Mouse (Mus musculus): ENCODE data around the gene Suox.
"Not testable (repeated sequence)": the region's sequence is repeated elsewhere in the genome, so short reads cannot be mapped to it uniquely, and the experiment has no call there.

The Suox gene

GRCm38 (mm10) chr10:128673763-128674468, at the start of gene Suox:
Gene Suox, minus strand, starts transcription at chr10:128674073.
- peak; percentile 87 to 91 for DNase-seq

GRCm38 (mm10) chr10:128715559-128716537, 42.0 kb upstream of the Suox start:
- no peak for DNase-seq

DNA sequence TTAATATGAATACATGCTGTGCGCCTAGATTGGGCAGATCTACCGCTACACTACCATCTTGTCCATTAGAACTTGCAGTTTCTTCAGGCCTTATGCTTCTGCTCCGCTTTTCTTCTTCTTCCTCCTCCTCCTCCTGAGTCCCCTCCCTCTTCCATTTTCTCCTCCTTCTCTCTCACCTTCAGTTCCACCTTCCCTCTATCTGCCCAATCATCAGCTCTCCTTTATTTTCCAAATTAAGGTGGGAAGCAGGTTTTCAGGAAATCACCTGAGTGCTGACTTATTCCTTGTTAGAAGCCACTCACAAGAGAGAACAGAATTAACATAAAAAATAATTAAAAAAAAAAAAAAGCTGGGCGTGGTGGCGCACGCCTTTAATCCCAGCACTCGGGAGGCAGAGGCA, 37.4 kb upstream of the Suox start:
- not testable (repeated sequence) for DNase-seq

- peak in 1 of 2 experiments; percentile 11 for DNase-seq
Observed at GRCm38 (mm10) chr10:128705317-128705693, 31.4 kb upstream of the Suox start.

DNA sequence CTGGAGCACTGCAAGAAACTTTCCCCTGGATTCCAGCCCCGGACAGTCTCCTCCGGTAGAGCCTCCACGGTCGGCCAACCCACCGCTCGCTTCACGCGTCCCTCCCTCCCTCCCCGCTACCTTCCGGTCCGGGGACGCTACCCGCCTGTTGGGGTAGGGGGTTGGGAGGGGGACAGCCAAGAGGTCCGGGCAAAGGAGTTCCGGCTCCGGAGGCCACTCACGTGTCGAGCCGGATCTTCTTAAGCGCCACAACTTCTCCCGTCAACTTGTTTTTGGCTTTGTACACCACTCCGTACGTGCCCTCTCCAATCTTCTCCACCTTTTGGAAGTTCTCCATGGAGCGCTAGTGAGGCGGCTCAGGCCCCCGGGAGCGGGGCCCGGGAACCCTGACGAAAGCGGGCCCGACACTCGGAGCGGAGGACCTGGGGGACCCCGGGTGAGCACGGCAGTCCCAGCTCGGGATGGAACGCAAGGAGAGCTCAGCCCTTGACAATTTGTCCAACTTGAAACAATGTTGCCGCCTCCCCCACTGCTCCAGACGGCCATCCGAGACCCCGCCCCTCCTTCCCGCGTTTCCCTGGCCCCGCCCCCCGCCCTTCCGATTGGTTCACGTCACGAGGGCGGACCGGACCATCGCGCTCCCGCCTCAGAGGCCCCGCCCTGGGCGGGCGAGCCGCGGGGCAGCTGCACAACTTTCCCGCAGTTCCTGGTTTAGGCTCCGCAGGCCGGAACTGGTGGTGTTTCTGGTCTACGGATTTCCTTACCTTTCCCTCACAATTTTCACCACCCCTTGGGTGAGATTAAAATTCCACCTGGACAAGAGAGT, 30.8 kb upstream of the Suox start, which contains the start of gene Cdk2:
Cdk2 (minus strand) TSS at position 541 of the 826 bp plus-strand sequence.
- DNase-seq: peak; percentile 86 to 95

GRCm38 (mm10) chr10:128703895-128704294, 30.0 kb upstream of the Suox start, which contains the start of gene Pmel:
Gene Pmel, plus strand, starts transcription at chr10:128704195.
- DNase-seq: no peak

DNA sequence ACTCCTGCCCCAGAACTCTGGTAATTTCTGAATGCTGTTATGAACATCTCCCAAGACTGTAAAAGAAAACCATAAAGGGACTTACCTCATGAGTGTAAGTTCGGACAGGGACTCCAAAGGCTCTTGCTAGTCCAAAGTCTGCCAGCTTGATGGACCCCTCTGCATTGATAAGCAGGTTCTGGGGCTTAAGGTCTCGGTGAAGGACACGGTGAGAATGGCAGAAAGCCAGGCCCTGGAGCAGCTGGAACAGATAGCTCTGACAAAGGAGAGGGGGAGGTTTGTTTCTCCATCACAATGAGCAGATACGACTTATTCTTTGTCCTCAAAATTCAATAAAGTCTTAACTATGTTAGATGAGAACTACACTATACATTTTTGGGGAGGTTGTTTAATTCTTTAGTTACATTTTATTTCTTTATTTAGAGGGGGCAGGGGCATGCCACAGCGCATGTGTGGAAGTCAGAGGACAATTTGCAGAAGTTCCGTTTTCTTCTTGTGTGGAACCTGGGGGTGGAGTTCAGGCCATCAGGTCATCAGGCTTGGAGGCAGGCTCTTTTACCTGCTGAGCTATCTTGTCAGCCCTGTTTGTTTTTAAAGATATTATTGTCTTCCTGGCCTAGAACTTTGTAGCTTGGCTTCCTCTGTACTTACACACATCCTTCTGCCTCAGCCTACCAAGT, 28.6 kb upstream of the Suox start:
- DNase-seq: no peak

DNA sequence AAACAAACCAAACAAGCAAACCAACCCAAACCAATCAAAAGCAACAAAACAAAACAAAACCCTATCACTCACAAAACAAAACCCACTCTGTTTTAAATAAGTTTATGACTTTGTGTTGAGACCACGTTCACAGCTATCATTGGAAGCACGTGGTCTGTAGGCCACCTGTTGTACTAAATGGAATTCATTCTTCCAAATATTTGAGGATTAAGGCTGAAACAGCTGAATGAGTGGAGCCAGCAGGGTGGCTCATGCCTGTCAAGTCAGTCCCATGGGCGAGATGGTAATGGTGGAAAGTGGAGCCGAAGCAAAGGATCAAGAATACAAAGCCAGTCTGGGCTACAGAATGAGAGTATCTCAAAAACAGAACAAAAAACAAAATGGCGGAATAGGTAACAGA, 26.8 kb upstream of the Suox start:
- no peak for DNase-seq

GRCm38 (mm10) chr10:128699611-128700010, 25.7 kb upstream of the Suox start:
- DNase-seq: no peak

DNA sequence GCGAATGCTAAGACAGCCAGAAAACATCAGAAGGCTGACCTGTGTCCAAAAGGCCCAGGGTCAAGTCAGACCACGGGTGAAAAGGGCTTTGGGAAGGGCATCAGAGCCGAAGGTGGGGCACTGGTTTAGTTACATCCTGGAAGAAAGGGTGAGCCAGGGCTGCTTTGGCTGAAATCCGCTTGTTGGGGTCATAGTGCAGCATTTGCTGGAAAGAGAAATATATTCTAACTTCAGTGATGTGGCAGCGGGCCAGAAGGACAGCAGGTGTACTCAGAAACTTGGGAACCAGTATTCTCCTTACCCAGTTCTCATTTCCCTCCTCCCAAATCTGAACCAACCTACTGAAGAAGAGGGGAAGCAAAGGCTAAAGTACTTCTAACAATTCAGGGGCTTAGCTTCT, 25.1 kb upstream of the Suox start:
- no peak for DNase-seq

DNA sequence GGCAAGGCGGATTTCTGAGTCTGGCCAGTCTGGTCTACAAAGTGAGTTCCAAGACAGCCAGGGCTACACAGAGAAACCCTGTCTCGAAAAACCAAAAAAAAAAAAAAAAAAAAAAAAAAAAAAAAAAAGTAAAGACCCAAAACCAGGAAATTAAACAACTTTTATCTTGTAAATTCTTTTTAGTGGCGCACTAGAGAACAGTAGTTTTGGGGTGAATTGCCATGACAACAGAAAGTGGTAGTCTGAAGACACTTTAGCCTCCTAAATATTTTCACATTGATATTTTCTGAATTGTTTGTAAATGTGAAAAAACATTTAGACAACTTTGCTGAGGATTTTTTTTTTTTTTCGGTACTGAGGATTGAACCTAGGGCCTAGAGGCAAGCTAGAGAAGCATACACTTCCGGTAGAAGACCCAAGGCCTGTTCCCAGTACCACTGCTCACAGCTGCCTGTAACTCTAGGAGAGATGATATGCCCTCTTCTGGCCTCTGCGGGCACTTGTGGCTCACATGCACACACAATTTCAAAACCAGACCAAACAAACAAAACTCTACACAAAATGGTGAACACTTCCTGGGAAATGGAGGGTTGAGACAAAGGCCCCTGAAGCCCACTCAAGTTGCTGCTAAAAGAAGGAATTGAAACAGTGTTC, 23.3 kb upstream of the Suox start:
- no peak for DNase-seq

DNA sequence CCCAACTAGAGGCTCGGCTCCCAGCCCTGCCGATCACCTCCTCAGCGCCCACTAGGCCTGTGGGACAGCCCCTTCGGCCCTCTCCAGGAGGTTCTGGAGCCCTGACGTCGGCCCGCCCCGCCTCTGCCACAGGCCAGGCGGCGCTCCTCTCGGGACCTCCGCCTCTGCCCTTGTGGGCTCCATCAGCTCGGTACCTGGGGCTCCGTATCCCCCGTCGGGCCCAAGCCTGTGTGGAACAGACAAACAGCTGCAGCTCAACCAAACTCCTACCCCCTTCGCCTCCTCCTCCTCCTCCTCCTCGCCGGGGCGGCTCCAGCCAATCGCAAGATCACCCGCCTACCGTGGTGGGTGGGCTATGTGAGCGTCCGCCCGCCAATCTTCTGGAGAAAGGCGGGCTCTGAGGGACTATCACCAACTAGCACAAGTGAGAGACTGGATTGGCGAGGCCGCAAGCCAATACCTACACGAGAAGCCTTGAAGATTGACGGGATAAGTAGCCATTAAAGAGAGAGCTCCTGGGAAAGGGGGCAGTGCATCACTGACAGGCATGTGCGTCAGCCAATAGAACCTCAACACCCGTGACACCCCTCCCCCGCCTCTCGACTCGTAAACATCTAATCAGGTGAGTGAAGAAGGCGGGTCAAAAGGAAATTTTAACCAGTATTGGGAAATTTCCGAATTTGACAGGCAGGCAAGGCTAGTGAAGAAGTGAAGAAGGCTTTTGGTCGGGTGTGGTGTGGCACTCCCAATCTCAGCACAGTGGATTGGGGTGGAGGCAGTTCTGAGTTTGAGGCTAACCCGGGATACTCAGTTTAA, 22.3 kb upstream of the Suox start, which contains the start of gene Rab5b:
Rab5b (minus strand) TSS at position 273 of the 816 bp plus-strand sequence.
- DNase-seq: peak; percentile 96 to 99

- no peak for DNase-seq
Observed at GRCm38 (mm10) chr10:128695411-128695991, 21.6 kb upstream of the Suox start.

GRCm38 (mm10) chr10:128674469-128675008, 666 bp upstream of the Suox start:
- DNase-seq: peak in 1 of 2 experiments; percentile 29

DNA sequence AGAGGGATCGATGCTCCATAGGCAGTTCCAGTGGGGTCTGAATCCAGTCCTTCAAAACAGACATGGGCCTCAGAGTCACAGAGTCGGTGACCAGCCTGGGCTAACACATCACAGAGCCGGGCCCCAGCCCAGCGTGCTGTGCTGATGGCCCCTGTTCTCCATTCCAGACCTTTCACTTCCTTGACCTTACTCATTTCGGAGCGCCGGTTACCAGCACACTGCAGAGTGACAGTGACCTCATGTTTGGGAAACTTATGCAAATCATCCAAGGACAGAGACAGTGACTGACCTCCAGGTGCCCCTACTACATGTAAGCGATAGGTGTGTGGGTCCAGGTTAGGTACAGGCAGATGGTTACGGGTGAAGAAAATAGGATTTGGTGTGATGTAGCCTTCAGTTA, 2.7 kb downstream of the Suox start:
- DNase-seq: no peak

DNA sequence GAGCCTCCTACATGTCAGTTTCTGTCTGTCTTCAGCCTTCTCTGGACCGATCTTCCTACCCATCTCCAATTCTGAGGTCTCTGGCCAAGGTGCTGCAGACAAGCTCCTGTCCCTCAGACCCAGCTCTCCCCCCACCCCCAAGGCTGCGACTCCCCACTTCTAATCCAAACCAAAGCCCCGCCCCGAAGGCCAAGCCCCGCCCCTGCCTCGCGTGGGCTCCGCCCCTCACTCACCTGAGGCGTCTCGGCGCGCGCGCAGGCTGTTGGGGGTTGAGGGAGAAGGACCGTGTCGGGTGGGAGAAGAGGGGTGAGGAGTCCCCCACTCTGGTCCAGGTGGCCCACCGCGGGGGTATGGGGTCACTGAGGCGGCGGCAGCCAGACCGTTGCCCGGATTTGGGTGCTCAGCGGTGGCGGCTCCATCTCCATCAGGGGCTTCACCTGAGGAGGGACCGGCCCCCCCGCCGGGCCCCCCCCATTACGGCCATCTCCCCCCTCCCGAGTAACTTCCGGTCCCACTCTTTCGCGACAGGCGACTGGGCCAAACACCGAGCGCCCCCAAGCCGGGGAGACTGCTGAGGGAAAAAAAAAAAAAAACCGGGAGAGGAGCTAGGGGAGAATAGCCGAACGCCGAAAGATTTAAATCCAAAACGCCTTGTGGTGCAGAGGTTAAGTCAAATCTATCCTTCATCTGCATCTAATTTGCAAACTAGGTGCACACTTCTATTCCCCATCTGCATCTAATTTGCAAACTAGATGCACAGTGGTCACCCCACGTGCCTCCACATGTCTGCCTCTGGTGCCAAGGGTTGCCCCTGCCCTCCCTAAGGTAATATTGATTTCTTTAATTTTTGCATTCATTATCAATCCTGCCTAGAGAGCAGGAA, 4.8 kb downstream of the Suox start:
- peak; percentile 89 to 94 for DNase-seq

DNA sequence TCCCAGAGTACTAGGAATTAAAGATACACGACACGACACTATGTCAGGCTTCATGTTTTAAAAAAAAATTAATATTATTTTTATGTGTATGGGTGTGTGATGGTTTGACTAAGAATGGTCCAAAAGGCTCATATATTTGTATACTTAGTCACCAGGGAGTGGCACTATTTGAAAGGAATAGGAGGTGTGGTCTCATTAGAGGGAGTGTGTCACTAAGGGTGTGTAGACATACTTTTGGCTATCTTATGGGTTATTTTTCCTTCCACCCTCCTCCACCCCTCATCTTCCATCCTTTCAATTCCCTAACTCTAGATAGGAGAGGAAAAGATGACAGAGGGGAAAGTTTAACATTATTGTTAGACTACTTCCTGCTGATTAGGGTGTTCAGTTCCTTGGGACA, 8.1 kb downstream of the Suox start:
- DNase-seq: no peak

DNA sequence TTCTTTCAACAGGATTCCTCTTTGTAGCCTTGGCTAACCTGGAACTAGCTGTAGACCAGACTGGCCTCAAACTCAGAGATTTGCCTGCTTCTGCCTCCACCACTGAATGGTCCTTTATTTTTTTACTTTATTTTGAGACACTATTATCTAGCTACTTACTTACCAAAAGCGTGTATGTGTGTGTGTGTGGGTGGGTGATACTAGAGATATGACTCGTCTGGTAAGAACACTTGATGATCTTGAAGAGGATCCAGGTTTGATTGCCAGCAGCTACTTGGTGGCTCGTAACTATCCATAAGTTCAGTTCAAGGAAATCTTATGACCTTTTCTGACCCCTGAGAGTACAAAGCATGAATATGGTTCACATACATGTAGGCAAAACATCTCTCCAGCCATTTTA, 8.6 kb downstream of the Suox start:
- DNase-seq: no peak

GRCm38 (mm10) chr10:128664808-128665207, 9.1 kb downstream of the Suox start:
- no peak for DNase-seq
